Mouse (Mus musculus) c-Kit-positive CD71-positive TER-119-positive erythroid progenitor cells, embryonic 14.5 days (primary cell): ENCODE measurements around the gene Ptpn7.

Source experiments
- DNase-seq: peaks from one replicate; pipeline ENCODE4 v3.0.0-alpha.2; 2013; ENCODE audit warnings: low spot score

Gene Ptpn7

GRCm38 (mm10) chr1:135158633-135159032, 26.1 kb downstream of the Ptpn7 start:
- no peak for DNase-seq

GRCm38 (mm10) chr1:135159074-135159473, 26.6 kb downstream of the Ptpn7 start:
- DNase-seq = no peak

GRCm38 (mm10) chr1:135159556-135160123, 27.1 kb downstream of the Ptpn7 start:
- no peak for DNase-seq

GRCm38 (mm10) chr1:135160411-135161050, 28.0 kb downstream of the Ptpn7 start:
- DNase-seq = no peak

- DNase-seq = no peak
These were observed 30.2 kb downstream of the Ptpn7 start for GRCm38 (mm10) chr1:135162720-135163119.

GRCm38 (mm10) chr1:135167435-135167834, 34.9 kb downstream of the Ptpn7 start, which contains the start of gene Gpr37l1:
Gpr37l1 (minus strand) TSS chr1:135167681.
- no peak for DNase-seq

GRCm38 (mm10) chr1:135168453-135169200, 36.1 kb downstream of the Ptpn7 start:
- no peak for DNase-seq

- DNase-seq = no peak
These were observed 37.2 kb downstream of the Ptpn7 start for GRCm38 (mm10) chr1:135169556-135170224.

GRCm38 (mm10) chr1:135170299-135170698, 37.8 kb downstream of the Ptpn7 start:
- no peak for DNase-seq

- DNase-seq = no peak
These were observed 38.7 kb downstream of the Ptpn7 start for GRCm38 (mm10) chr1:135171202-135171601.

- DNase-seq = peak; percentile 46
These were observed 39.5 kb downstream of the Ptpn7 start for GRCm38 (mm10) chr1:135171984-135172383.

GRCm38 (mm10) chr1:135173311-135173710, 40.8 kb downstream of the Ptpn7 start:
- no peak for DNase-seq

- DNase-seq = no peak
These were observed 42.7 kb downstream of the Ptpn7 start for GRCm38 (mm10) chr1:135175176-135175575.

GRCm38 (mm10) chr1:135177724-135178123, 45.2 kb downstream of the Ptpn7 start:
- DNase-seq = no peak

GRCm38 (mm10) chr1:135178863-135179262, 46.4 kb downstream of the Ptpn7 start:
- DNase-seq = no peak

GRCm38 (mm10) chr1:135180830-135181229, 48.3 kb downstream of the Ptpn7 start:
- no peak for DNase-seq

- no peak for DNase-seq
These were observed 48.8 kb downstream of the Ptpn7 start for GRCm38 (mm10) chr1:135181275-135181674.

- DNase-seq = no peak
These were observed 49.6 kb downstream of the Ptpn7 start for GRCm38 (mm10) chr1:135181880-135182623.

GRCm38 (mm10) chr1:135182975-135183374, 50.5 kb downstream of the Ptpn7 start:
- DNase-seq = no peak

GRCm38 (mm10) chr1:135183448-135183847, 50.9 kb downstream of the Ptpn7 start:
- no peak for DNase-seq

- DNase-seq = no peak
These were observed 51.6 kb downstream of the Ptpn7 start for GRCm38 (mm10) chr1:135183941-135184570.
